Mouse (Mus musculus) ES-Bruce4 (cell line): ENCODE results near the gene Hectd4.

Experiments
- CTCF ChIP-seq: IDR thresholded peaks from one replicate; pipeline ENCODE4 v1.8.1; 2011; ENCODE audit warnings: low read depth, low read length
- POLR2A ChIP-seq: IDR thresholded peaks from one replicate; pipeline ENCODE4 v1.8.1; 2011; ENCODE audit warnings: low read length; ENCODE audit not compliant: insufficient read depth

GRCm38 (mm10) chr5:121243676-121244364 lies 23.8 kb downstream of the Hectd4 start:
- TF ChIP-seq CTCF (no peak), POLR2A (no peak)
